Mouse (Mus musculus) ES-E14 (cell line): ENCODE data around the gene Cdc25a. TPM values are rescaled to one million over a fixed set of nuclear protein-coding genes. Genes with fewer than 3 reads are reported as not detected.

Source experiments
- DNase-seq: peaks from one replicate; pipeline ENCODE4 v3.0.0-alpha.2; 2013; ENCODE audit warnings: low read depth, low spot score
- H3K27ac ChIP-seq: 2 replicates; pipeline ENCODE4 v1.5.1; 2012; ENCODE audit warnings: low read depth, mild to moderate bottlenecking, low read length, moderate library complexity, mixed read lengths; ENCODE audit not compliant: poor library complexity, insufficient read depth, severe bottlenecking
- H3K36me3 ChIP-seq: 2 replicates; pipeline ENCODE4 v1.6.1; 2012; ENCODE audit warnings: mild to moderate bottlenecking, low read length, moderate library complexity, mixed read lengths; ENCODE audit not compliant: control insufficient read depth, poor library complexity, insufficient read depth, severe bottlenecking
- H3K4me1 ChIP-seq, 2 experiments: fragments of 150-350 bp in 1 of 2; sonication (generic) in 1 of 2; 2 replicates each; pipeline ENCODE4 v1.6.1; 2012; ENCODE audit warnings: low read length in 2 of 2, mild to moderate bottlenecking in 1 of 2, mixed read lengths in 1 of 2; ENCODE audit not compliant: control insufficient read depth in 2 of 2, insufficient read depth in 2 of 2, poor library complexity in 1 of 2
- H3K4me3 ChIP-seq, 2 experiments: fragments of 150-350 bp in 1 of 2; sonication (generic) in 1 of 2; 2 replicates each; pipeline ENCODE4 v1.5.1; 2012; ENCODE audit warnings: low read length in 2 of 2, low read depth in 1 of 2, mild to moderate bottlenecking in 1 of 2, mixed read lengths in 1 of 2; ENCODE audit not compliant: insufficient read depth in 1 of 2, poor library complexity in 1 of 2, severe bottlenecking in 1 of 2
- H3K9ac ChIP-seq: 2 replicates; pipeline ENCODE4 v1.6.1; 2012; ENCODE audit warnings: low read depth, mild to moderate bottlenecking, low read length, mixed read lengths; ENCODE audit not compliant: poor library complexity, insufficient read depth, severe bottlenecking
- H3K9me3 ChIP-seq: fragments of 150-350 bp; sonication (generic); 2 replicates; pipeline ENCODE4 v1.6.1; 2012; ENCODE audit warnings: low read depth, mild to moderate bottlenecking, low read length; ENCODE audit not compliant: control insufficient read depth, insufficient read depth
- CHD2 ChIP-seq: IDR thresholded peaks from 2 replicates; pipeline ENCODE4 v1.6.1; 2014; ENCODE audit warnings: mild to moderate bottlenecking, low read depth, low read length, inconsistent platforms
- HCFC1 ChIP-seq: IDR thresholded peaks from 2 replicates; pipeline ENCODE4 v1.6.1; 2012; ENCODE audit warnings: low read length, inconsistent platforms, borderline replicate concordance; ENCODE audit not compliant: insufficient read depth
- MAFK ChIP-seq: IDR thresholded peaks from 2 replicates; pipeline ENCODE4 v1.6.1; 2014; ENCODE audit warnings: mild to moderate bottlenecking, low read depth, low read length, inconsistent platforms; ENCODE audit not compliant: insufficient read depth
- ZC3H11A ChIP-seq: IDR thresholded peaks from 2 replicates; pipeline ENCODE4 v1.6.1; 2012; ENCODE audit warnings: low read depth, mild to moderate bottlenecking, inconsistent platforms, low read length, borderline replicate concordance
- ZNF384 ChIP-seq: IDR thresholded peaks from 2 replicates; pipeline ENCODE4 v1.6.1; 2012; ENCODE audit warnings: low read depth, low read length, inconsistent platforms
- in situ Hi-C, 2 experiments: fragments of 600-800 bp; cut with MboI; formaldehyde crosslinking; loops; one replicate each; pipeline ENCODE4 v1.15.1; 2025; ENCODE audit warnings: low sequenced_read_pairs in 2 of 2, inconsistent platforms in 1 of 2; ENCODE audit not compliant: unreplicated experiment in 2 of 2
- total RNA-seq: library from RNA; depleted of rRNA; stranded (reverse); fragments of 300-350 nt; gene quantifications from 2 replicates; pipeline ENCODE4 v1.2.3, GENCODE M21; 2012

Cdc25a gene
- total RNA-seq, 1 experiment: 58.3 TPM

DNA sequence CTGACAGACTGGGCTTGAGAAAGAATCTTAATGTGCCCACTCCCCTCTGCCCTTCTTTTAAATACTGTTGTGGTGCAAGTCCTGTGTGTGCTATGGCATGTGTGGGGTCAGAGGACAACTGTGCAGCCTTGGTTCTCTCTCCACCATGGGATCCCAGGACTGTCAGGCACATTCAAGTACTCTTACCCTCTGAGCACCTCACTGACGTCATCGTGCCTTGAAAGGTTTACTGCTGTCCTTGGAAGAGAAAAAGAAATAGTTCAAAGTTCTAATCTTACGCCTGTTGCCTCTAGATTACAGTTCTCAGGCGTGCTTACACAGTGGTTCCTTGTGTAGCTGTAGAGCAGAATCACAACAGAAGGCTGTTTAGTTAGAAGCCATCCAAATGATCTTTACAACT, 10.9 kb downstream of the Cdc25a start:
- TF ChIP-seq ZNF384: no peak
- H3K9ac ChIP-seq: no peak overlapping the region
- no peak overlapping the region for H3K4me3 ChIP-seq
- H3K4me1 ChIP-seq: peaks cover 0 to 3% of the 10 kb centered on the region in 2 experiments; a peak in 1 of 4 replicates
- peaks cover 71% of the 10 kb centered on the region for H3K36me3 ChIP-seq
- H3K27ac ChIP-seq: no peak overlapping the region
- no peak for DNase-seq
- in situ Hi-C loops: loop anchor here (10.0 to 25.0 kb wide), 2 partner anchors 201 to 209 kb away; no protein-coding TSS in a partner anchor
- no peaks in the 10 kb centered on the region for H3K9me3 ChIP-seq

- H3K9me3 ChIP-seq: no peaks in the 10 kb centered on the region
- DNase-seq: no peak
- in situ Hi-C loops: loop anchor here (10.0 to 25.0 kb wide), 2 partner anchors 200 to 207 kb away; no protein-coding TSS in a partner anchor
- peaks cover 0 to 3% of the 10 kb centered on the region in 2 experiments; a peak in 1 of 4 replicates for H3K4me1 ChIP-seq
- no peak overlapping the region for H3K27ac ChIP-seq
- peaks cover 77% of the 10 kb centered on the region for H3K36me3 ChIP-seq
- no peak overlapping the region for H3K4me3 ChIP-seq
- H3K9ac ChIP-seq: no peak overlapping the region
- TF ChIP-seq ZNF384: no peak
- TF ChIP-seq CHD2: no peak
- no peak for TF ChIP-seq HCFC1
- TF ChIP-seq ZC3H11A: no peak
- no peak for TF ChIP-seq MAFK
Observed at GRCm38 (mm10) chr9:109887321-109887720, 11.9 kb downstream of the Cdc25a start.

DNA sequence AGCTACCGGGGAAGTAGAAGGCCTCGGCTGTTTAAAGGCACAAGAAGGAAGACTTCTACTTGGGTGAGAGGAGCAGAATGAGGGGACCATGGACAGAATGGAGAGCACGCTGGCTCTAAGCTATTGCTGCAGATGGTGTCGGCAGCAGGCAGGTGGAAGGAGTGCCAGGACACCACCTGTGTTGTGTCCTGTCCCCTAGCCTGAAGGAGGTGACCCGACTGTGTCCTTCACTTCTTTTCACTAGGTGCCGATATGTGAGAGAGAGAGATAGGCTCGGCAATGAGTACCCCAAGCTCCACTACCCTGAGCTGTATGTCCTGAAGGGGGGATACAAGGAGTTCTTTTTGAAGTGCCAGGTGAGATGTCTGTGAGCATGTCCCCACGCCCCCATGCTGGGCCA, 16.1 kb downstream of the Cdc25a start:
- H3K9ac ChIP-seq: no peak overlapping the region
- no peak overlapping the region for H3K27ac ChIP-seq
- TF ChIP-seq CHD2: no peak
- no peak for TF ChIP-seq MAFK
- no peak for TF ChIP-seq HCFC1
- no peak for TF ChIP-seq ZC3H11A
- no peak for TF ChIP-seq ZNF384
- in situ Hi-C loops: loop anchor here (10.0 to 25.0 kb wide), 2 partner anchors 183 to 196 kb away; no protein-coding TSS in a partner anchor
- peaks cover 58% of the 10 kb centered on the region for H3K36me3 ChIP-seq
- no peak overlapping the region for H3K4me3 ChIP-seq
- no peak for DNase-seq
- peaks cover 0 to 7% of the 10 kb centered on the region in 2 experiments; a peak in 1 of 4 replicates for H3K4me1 ChIP-seq
- no peaks in the 10 kb centered on the region for H3K9me3 ChIP-seq

DNA sequence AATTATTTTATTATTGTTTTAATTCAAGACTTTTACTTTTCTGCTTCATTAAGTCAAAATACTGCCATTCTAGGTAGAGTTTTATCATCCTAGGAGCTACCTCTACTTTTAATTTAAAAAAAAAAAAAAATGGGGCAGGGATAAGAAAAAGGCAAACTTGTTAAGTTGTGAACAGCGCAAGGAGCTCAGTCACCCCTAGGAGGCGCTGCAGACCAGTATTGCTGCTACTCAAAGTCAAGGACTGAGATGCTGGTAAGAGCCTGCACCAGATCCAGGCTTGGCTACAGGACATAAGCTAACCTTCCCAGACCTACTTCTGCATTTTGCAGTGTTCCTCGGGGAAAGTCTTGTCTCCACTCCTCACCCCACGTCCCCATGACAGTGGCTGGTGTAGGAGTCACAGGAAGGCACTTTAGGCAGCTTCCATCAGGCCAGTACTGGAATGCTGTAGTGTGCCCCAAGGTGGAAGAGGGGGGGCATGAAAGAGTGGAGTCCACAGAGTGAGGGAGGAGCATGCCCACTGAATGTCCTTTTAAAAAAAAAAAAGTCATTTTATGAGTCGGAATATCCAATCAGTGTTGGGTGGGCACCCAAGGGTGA, 17.4 kb downstream of the Cdc25a start:
- no peak overlapping the region for H3K27ac ChIP-seq
- no peak overlapping the region for H3K9ac ChIP-seq
- H3K36me3 ChIP-seq: peaks cover 52% of the 10 kb centered on the region
- in situ Hi-C loops: loop anchor here (10.0 to 25.0 kb wide), 2 partner anchors 182 to 195 kb away; no protein-coding TSS in a partner anchor
- H3K4me3 ChIP-seq: no peak overlapping the region
- H3K4me1 ChIP-seq: peaks cover 0 to 12% of the 10 kb centered on the region in 2 experiments; a peak in 1 of 4 replicates
- TF ChIP-seq MAFK (no peak), HCFC1 (no peak), CHD2 (no peak), ZNF384 (peak; percentile 93), ZC3H11A (peak; percentile 80)
- no peaks in the 10 kb centered on the region for H3K9me3 ChIP-seq
- DNase-seq: no peak
